In the genomic region with DNA sequence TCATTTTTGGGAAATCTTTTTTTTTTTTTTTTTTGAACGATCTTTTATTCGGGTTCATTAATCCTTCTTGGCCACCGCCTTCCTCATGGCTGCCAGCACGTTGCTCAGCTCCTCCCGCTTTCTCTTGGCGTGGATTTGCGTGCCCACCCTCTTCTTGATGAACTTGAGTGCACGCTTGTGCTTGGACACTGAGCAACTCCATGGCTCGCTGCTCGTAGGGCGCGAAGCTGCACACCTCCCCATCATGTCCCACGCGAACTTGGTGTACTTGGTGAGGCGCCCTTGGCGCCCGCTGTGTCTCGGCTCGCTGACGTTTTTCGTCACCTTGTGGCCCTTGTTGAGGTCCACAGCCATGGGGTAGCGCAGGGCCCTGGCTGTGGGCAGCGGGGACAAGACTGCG, we compare ENCODE assay signal across 28 mouse cellular contexts. TPM values are rescaled to one million over a fixed set of nuclear protein-coding genes. Genes with fewer than 3 reads are reported as not detected.
DNase-seq lines count a peak whose midpoint lies in the region; ATAC-seq and TF ChIP-seq lines count a peak whose summit lies in the region.
"Had no signal": no experiment of that assay in that cellular context is flagged by ENCODE, and none has a peak within 500 bp of the region (broad histone marks: within the 10 kb centered on the region; RNA-seq: fewer than 3 reads in every experiment).

No protein-coding gene starts in this region.

- no peaks in the 10 kb centered on the region for H3K9me3 ChIP-seq in forebrain, embryonic 14.5 days (replicated peaks; ENCODE audit: control insufficient read depth, low read length)
- no peaks in the 10 kb centered on the region for H3K9me3 ChIP-seq in forebrain, embryonic 13.5 days (replicated peaks)
- H3K9me3 ChIP-seq in hindbrain, embryonic 14.5 days (ENCODE audit: control insufficient read depth, low read length) = no peaks in the 10 kb centered on the region
- H3K9me3 ChIP-seq in hindbrain, embryonic 13.5 days = no peaks in the 10 kb centered on the region
- no peaks in the 10 kb centered on the region for H3K9me3 ChIP-seq in ES-Bruce4 (replicated peaks; ENCODE audit: control insufficient read depth, insufficient read depth, low read length, poor library complexity, severe bottlenecking)
- H3K9me3 ChIP-seq: embryonic facial prominence, embryonic 12.5 days; hindbrain, embryonic 15.5 days; intestine, embryonic 15.5 days; limb, embryonic 13.5 days; lung, embryonic 15.5 days; midbrain, embryonic 10.5 days; midbrain, embryonic 15.5 days had no signal

- ATAC-seq in forebrain, embryonic 14.5 days = no peak
- ATAC-seq in forebrain, embryonic 13.5 days = no peak
- 0 out of 2 replicates have a peak, but pooled peaks have one; percentile 24 for ATAC-seq in hindbrain, embryonic 14.5 days (ENCODE audit: low FRiP score)
- no peak for ATAC-seq in hindbrain, embryonic 13.5 days (ENCODE audit: low FRiP score)
- ATAC-seq: CD4-positive, CD25-positive, alpha-beta regulatory T cell, adult 4 months; midbrain, embryonic 15.5 days; Patski had no signal

- no peak for TF ChIP-seq EP300 in ES-Bruce4 (IDR thresholded peaks at IDR 0.05; ENCODE audit: insufficient read depth, low read depth, low read length)

- H3K27ac ChIP-seq in forebrain, embryonic 14.5 days (ENCODE audit: low read depth, low read length) = no peak overlapping the region
- H3K27ac ChIP-seq in forebrain, embryonic 13.5 days = no peak overlapping the region
- no peak overlapping the region for H3K27ac ChIP-seq in hindbrain, embryonic 14.5 days
- H3K27ac ChIP-seq in hindbrain, embryonic 13.5 days = no peak overlapping the region
- no peak overlapping the region for H3K27ac ChIP-seq in ES-Bruce4 (ENCODE audit: insufficient read depth, low read length)
- H3K27ac ChIP-seq: embryonic facial prominence, embryonic 12.5 days; hindbrain, embryonic 15.5 days; intestine, embryonic 15.5 days; kidney, postnatal 0 days; midbrain, embryonic 15.5 days had no signal

- H3K4me3 ChIP-seq in forebrain, embryonic 14.5 days (ENCODE audit: low read depth, low read length) = no peak overlapping the region
- no peak overlapping the region for H3K4me3 ChIP-seq in forebrain, embryonic 13.5 days
- H3K4me3 ChIP-seq in hindbrain, embryonic 14.5 days (replicated peaks; ENCODE audit: low read length) = no peak overlapping the region
- no peak overlapping the region for H3K4me3 ChIP-seq in hindbrain, embryonic 13.5 days
- H3K4me3 ChIP-seq in ES-Bruce4 (ENCODE audit: low read depth, low read length) = peak overlapping the region; percentile 11
- H3K4me3 ChIP-seq: embryonic facial prominence, embryonic 12.5 days; hindbrain, embryonic 15.5 days; intestine, embryonic 15.5 days; limb, embryonic 13.5 days; lung, embryonic 15.5 days; midbrain, embryonic 15.5 days had no signal

- H3K9ac ChIP-seq in forebrain, embryonic 14.5 days (ENCODE audit: low read length) = no peak overlapping the region
- no peak overlapping the region for H3K9ac ChIP-seq in forebrain, embryonic 13.5 days
- H3K9ac ChIP-seq in hindbrain, embryonic 14.5 days = no peak overlapping the region
- H3K9ac ChIP-seq in hindbrain, embryonic 13.5 days = no peak overlapping the region
- peak overlapping the region; percentile 27; the same call in 1 of the 2 replicates for H3K9ac ChIP-seq in ES-Bruce4 (ENCODE audit: low read depth, poor library complexity, severe bottlenecking)
- H3K9ac ChIP-seq: embryonic facial prominence, embryonic 12.5 days; hindbrain, embryonic 15.5 days; intestine, embryonic 15.5 days; limb, embryonic 13.5 days; lung, embryonic 15.5 days; midbrain, embryonic 15.5 days had no signal

- no peaks in the 10 kb centered on the region for H3K27me3 ChIP-seq in forebrain, embryonic 14.5 days (replicated peaks; ENCODE audit: control insufficient read depth, insufficient read depth, low read length)
- H3K27me3 ChIP-seq in forebrain, embryonic 13.5 days = no peaks in the 10 kb centered on the region
- no peaks in the 10 kb centered on the region for H3K27me3 ChIP-seq in hindbrain, embryonic 14.5 days (ENCODE audit: control insufficient read depth, insufficient read depth, low read length)
- H3K27me3 ChIP-seq in hindbrain, embryonic 13.5 days = no peaks in the 10 kb centered on the region
- H3K27me3 ChIP-seq in ES-Bruce4 (ENCODE audit: control insufficient read depth, insufficient read depth, low read length, poor library complexity, severe bottlenecking) = no peaks in the 10 kb centered on the region
- H3K27me3 ChIP-seq: embryonic facial prominence, embryonic 12.5 days; hindbrain, embryonic 15.5 days; intestine, embryonic 15.5 days; limb, embryonic 13.5 days; lung, embryonic 15.5 days; midbrain, embryonic 15.5 days; Patski had no signal

- no peak for TF ChIP-seq CTCF in ES-Bruce4 (IDR thresholded peaks at IDR 0.05; ENCODE audit: low read depth, low read length)
- TF ChIP-seq CTCF in brain, embryonic 14.5 days (IDR thresholded peaks at IDR 0.05; ENCODE audit: borderline replicate concordance, extremely low read depth, insufficient read depth, insufficient read length) = no peak

- no peak for DNase-seq in forebrain, embryonic 14.5 days (ENCODE audit: low spot score)
- DNase-seq in hindbrain, embryonic 14.5 days (ENCODE audit: low spot score) = no peak
- peak; percentile 50 for DNase-seq in brain, embryonic 14.5 days (ENCODE audit: low read depth)
- DNase-seq in urinary bladder, postnatal 25 days (ENCODE audit: low spot score) = no peak
- DNase-seq in right cerebral cortex, postnatal 25 days = no peak
- DNase-seq: adrenal gland, postnatal 36 days; cerebellum, adult 8-10 months; cerebellum, postnatal 36 days; gastrocnemius, postnatal 10 days; heart, postnatal 14 days; kidney, adult 2 months; right cerebral cortex, adult 18-20 months; right cerebral cortex, postnatal 4 days; thymus, adult 18-20 months; thymus, postnatal 36 days had no signal

- H3K4me1 ChIP-seq in forebrain, embryonic 14.5 days (ENCODE audit: control insufficient read depth, insufficient read depth, low read length) = 0 out of 2 replicates have a peak, but pooled peaks cover 5% of the 10 kb centered on the region
- H3K4me1 ChIP-seq in forebrain, embryonic 13.5 days = peaks cover 6% of the 10 kb centered on the region
- H3K4me1 ChIP-seq in hindbrain, embryonic 14.5 days (replicated peaks; ENCODE audit: control insufficient read depth, insufficient read depth, low read length) = no peaks in the 10 kb centered on the region
- H3K4me1 ChIP-seq in hindbrain, embryonic 13.5 days (replicated peaks) = peaks cover 7% of the 10 kb centered on the region
- peaks cover 13% of the 10 kb centered on the region for H3K4me1 ChIP-seq in ES-Bruce4 (ENCODE audit: control insufficient read depth, insufficient read depth, low read length)

- H3K4me2 ChIP-seq in forebrain, embryonic 14.5 days (ENCODE audit: low read length) = peak overlapping the region; percentile 18; the same call in 1 of the 2 replicates
- no peak overlapping the region for H3K4me2 ChIP-seq in forebrain, embryonic 13.5 days
- no peak overlapping the region for H3K4me2 ChIP-seq in hindbrain, embryonic 14.5 days (replicated peaks)
- no peak overlapping the region for H3K4me2 ChIP-seq in hindbrain, embryonic 13.5 days
- H3K4me2 ChIP-seq: embryonic facial prominence, embryonic 12.5 days; hindbrain, embryonic 15.5 days had no signal

- no peak for TF ChIP-seq POLR2A in ES-Bruce4 (IDR thresholded peaks at IDR 0.05; ENCODE audit: insufficient read depth, low read length)
- TF ChIP-seq POLR2A in brain, embryonic 14.5 days (IDR thresholded peaks at IDR 0.05; ENCODE audit: borderline replicate concordance, extremely low read depth, insufficient read depth, insufficient read length, poor library complexity, severe bottlenecking) = no peak

- no peaks in the 10 kb centered on the region for H3K36me3 ChIP-seq in forebrain, embryonic 14.5 days (ENCODE audit: control insufficient read depth, insufficient read depth, low read length)
- no peaks in the 10 kb centered on the region for H3K36me3 ChIP-seq in forebrain, embryonic 13.5 days (ENCODE audit: poor library complexity, severe bottlenecking)
- no peaks in the 10 kb centered on the region for H3K36me3 ChIP-seq in hindbrain, embryonic 14.5 days (replicated peaks; ENCODE audit: control insufficient read depth, insufficient read depth)
- H3K36me3 ChIP-seq in hindbrain, embryonic 13.5 days = no peaks in the 10 kb centered on the region
- no peaks in the 10 kb centered on the region for H3K36me3 ChIP-seq in ES-Bruce4 (ENCODE audit: control insufficient read depth, insufficient read depth, low read length, poor library complexity, severe bottlenecking)
- H3K36me3 ChIP-seq: embryonic facial prominence, embryonic 12.5 days; hindbrain, embryonic 15.5 days; intestine, embryonic 15.5 days; limb, embryonic 13.5 days; lung, embryonic 15.5 days; midbrain, embryonic 10.5 days; midbrain, embryonic 15.5 days had no signal

- 83% methylated on average over 24 of the region's 24 CpGs for WGBS in forebrain, embryonic 14.5 days
- 88% methylated on average over 24 of the region's 24 CpGs for WGBS in forebrain, embryonic 13.5 days
- 89% methylated on average over 24 of the region's 24 CpGs for WGBS in hindbrain, embryonic 14.5 days
- WGBS in hindbrain, embryonic 13.5 days = 90% methylated on average over 24 of the region's 24 CpGs

RNA-seq across cellular contexts. Expression of a gene that starts 28.1 kb away (rescaled TPM):
- 5.0 and 6.1 TPM in 2 replicates for polyA plus RNA-seq in forebrain, embryonic 14.5 days (2014; fragmentation: Nextera tagmentation; extraction: Ambion mirVana)
- 4.1 and 4.7 TPM in 2 replicates for polyA plus RNA-seq in forebrain, embryonic 13.5 days (2015; fragmentation: Nextera tagmentation; extraction: Ambion mirVana)
- polyA plus RNA-seq in hindbrain, embryonic 14.5 days (2014; fragmentation: Nextera tagmentation; extraction: Ambion mirVana) = 7.8 and 8.4 TPM in 2 replicates
- 6.2 and 6.3 TPM in 2 replicates for polyA plus RNA-seq in hindbrain, embryonic 13.5 days (2015; fragmentation: Nextera tagmentation; extraction: Ambion mirVana)
- 45.2 and 52.5 TPM in 2 replicates for polyA plus RNA-seq in ES-Bruce4 (2011; ENCODE audit: insufficient read depth, insufficient read length, low read depth, missing spikeins)
- 5.7 and 7.1 TPM in 2 replicates for polyA plus RNA-seq in brain, embryonic 14.5 days (2012; rRNA removed)
